Mouse (Mus musculus) midbrain, embryonic 13.5 days (tissue): ENCODE results near the gene Borcs7. TPM values are rescaled to one million over a fixed set of nuclear protein-coding genes. Genes with fewer than 3 reads are reported as not detected.

ENCODE experiments used
- ATAC-seq: fragments of 200-750 bp; cut with Nextera tagmentation; 2 replicates; pipeline ENCODE4 v1.8.0; 2017; ENCODE audit warnings: mild to moderate bottlenecking, moderate TSS enrichment, moderate library complexity
- H3K27ac ChIP-seq: fragments of 300-500 bp; sonication (generic); 2 replicates; pipeline ENCODE4 v1.5.1; 2015; ENCODE audit warnings: inconsistent platforms, mild to moderate bottlenecking, moderate library complexity
- H3K27me3 ChIP-seq: fragments of 300-500 bp; sonication (generic); 2 replicates; pipeline ENCODE4 v1.6.1; 2015; ENCODE audit warnings: mild to moderate bottlenecking, inconsistent platforms
- H3K36me3 ChIP-seq: fragments of 300-500 bp; sonication (generic); 2 replicates; pipeline ENCODE4 v1.6.1; 2015; ENCODE audit warnings: mild to moderate bottlenecking, inconsistent platforms
- H3K4me1 ChIP-seq: fragments of 300-500 bp; sonication (generic); replicated peaks from 2 replicates; pipeline ENCODE4 v1.6.1; 2015; ENCODE audit warnings: inconsistent platforms
- H3K4me2 ChIP-seq: fragments of 300-500 bp; sonication (generic); replicated peaks from 2 replicates; pipeline ENCODE4 v1.6.1; 2015; ENCODE audit warnings: moderate library complexity, mild to moderate bottlenecking, inconsistent platforms
- H3K4me3 ChIP-seq: fragments of 300-500 bp; sonication (generic); replicated peaks from 2 replicates; pipeline ENCODE4 v1.5.1; 2015; ENCODE audit warnings: mild to moderate bottlenecking, inconsistent platforms
- H3K9ac ChIP-seq: fragments of 300-500 bp; sonication (generic); replicated peaks from 2 replicates; pipeline ENCODE4 v1.6.1; 2015; ENCODE audit warnings: mild to moderate bottlenecking, inconsistent platforms
- H3K9me3 ChIP-seq: fragments of 300-500 bp; sonication (generic); 2 replicates; pipeline ENCODE4 v1.6.1; 2016; ENCODE audit warnings: mild to moderate bottlenecking, inconsistent platforms
- WGBS: fragments of 180-500 bp; shearing (Covaris S2); methylation state at CpG from one replicate; pipeline ENCODE4 v1.1.7; 2015; 5-methylcytosine and 5-hydroxymethylcytosine counted together
- polyA plus RNA-seq: library from polyadenylated mRNA; unstranded; fragments of >200 nt; fragmentation: Nextera tagmentation; extraction: Ambion mirVana; gene quantifications from 2 replicates; pipeline ENCODE4 v1.2.1, GENCODE M21; 2015

The Borcs7 gene
- polyA plus RNA-seq, 1 experiment from 2014 or later, result 20.1 TPM

GRCm38 (mm10) chr19:46653188-46653587 lies 36.5 kb upstream of the Borcs7 start:
- no peaks in the 10 kb centered on the region for H3K4me1 ChIP-seq
- no peak overlapping the region for H3K4me2 ChIP-seq
- no peak overlapping the region for H3K9ac ChIP-seq
- no peaks in the 10 kb centered on the region for H3K9me3 ChIP-seq
- no peak overlapping the region for H3K4me3 ChIP-seq
- ATAC-seq, result no peak
- 87% methylated on average over 5 of the region's 5 CpGs for WGBS
- no peak overlapping the region for H3K27ac ChIP-seq
- peaks cover 70% of the 10 kb centered on the region for H3K36me3 ChIP-seq
- no peaks in the 10 kb centered on the region for H3K27me3 ChIP-seq

DNA sequence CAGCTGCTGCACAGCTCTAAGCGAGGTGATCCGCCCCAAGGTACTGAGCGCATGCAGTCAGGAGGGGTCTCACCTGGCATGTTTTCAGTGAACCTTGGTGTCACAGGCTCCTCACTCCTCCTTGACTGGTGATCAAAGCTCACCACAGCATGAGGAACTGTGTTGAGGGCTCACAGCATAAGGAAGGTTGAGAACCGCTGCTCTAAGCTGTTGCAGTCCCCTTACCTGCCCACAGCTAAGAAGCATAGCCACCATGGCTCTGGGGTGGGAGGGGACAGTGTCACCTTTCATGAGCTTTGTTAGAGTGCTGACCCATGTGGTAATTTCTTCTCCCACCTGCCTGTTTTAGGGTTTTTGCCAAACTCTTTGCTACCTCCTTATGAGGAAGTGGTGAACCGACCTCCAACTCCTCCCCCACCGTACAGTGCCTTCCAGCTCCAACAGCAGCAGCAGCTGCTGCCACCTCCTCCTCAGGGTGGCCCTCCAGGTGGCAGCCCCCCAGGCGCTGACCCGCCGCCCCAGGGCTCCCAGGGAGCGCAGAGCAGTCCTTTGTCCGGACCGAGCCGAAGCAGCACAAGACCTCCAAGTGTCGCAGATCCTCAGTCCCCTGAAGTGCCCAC lies 36.0 kb upstream of the Borcs7 start:
- Histone ChIP-seq H3K36me3 (peaks cover 66% of the 10 kb centered on the region), H3K27ac (no peak overlapping the region), H3K4me2 (no peak overlapping the region), H3K27me3 (no peaks in the 10 kb centered on the region), H3K9me3 (no peaks in the 10 kb centered on the region), H3K9ac (no peak overlapping the region), H3K4me3 (no peak overlapping the region), H3K4me1 (no peaks in the 10 kb centered on the region)
- no peak for ATAC-seq
- WGBS, result 94% methylated on average over 14 of the region's 14 CpGs

- H3K9me3 ChIP-seq, result no peaks in the 10 kb centered on the region
- H3K4me1 ChIP-seq, result no peaks in the 10 kb centered on the region
- no peak for ATAC-seq
- H3K4me2 ChIP-seq, result no peak overlapping the region
- H3K9ac ChIP-seq, result no peak overlapping the region
- peaks cover 59% of the 10 kb centered on the region for H3K36me3 ChIP-seq
- H3K4me3 ChIP-seq, result no peak overlapping the region
- no peak overlapping the region for H3K27ac ChIP-seq
- H3K27me3 ChIP-seq, result no peaks in the 10 kb centered on the region
- whole genome bisulfite sequencing, result 94% methylated on average over 10 of the region's 10 CpGs
These were observed 34.1 kb upstream of the Borcs7 start for GRCm38 (mm10) chr19:46655626-46656025.

- Histone ChIP-seq H3K4me3 (no peak overlapping the region), H3K4me2 (no peak overlapping the region), H3K9me3 (no peaks in the 10 kb centered on the region), H3K27me3 (no peaks in the 10 kb centered on the region), H3K4me1 (no peaks in the 10 kb centered on the region), H3K9ac (no peak overlapping the region), H3K36me3 (peaks cover 59% of the 10 kb centered on the region), H3K27ac (no peak overlapping the region)
- no peak for ATAC-seq
- 95% methylated on average over 21 of the region's 21 CpGs for WGBS
These were observed 33.4 kb upstream of the Borcs7 start for GRCm38 (mm10) chr19:46656151-46656840.

DNA sequence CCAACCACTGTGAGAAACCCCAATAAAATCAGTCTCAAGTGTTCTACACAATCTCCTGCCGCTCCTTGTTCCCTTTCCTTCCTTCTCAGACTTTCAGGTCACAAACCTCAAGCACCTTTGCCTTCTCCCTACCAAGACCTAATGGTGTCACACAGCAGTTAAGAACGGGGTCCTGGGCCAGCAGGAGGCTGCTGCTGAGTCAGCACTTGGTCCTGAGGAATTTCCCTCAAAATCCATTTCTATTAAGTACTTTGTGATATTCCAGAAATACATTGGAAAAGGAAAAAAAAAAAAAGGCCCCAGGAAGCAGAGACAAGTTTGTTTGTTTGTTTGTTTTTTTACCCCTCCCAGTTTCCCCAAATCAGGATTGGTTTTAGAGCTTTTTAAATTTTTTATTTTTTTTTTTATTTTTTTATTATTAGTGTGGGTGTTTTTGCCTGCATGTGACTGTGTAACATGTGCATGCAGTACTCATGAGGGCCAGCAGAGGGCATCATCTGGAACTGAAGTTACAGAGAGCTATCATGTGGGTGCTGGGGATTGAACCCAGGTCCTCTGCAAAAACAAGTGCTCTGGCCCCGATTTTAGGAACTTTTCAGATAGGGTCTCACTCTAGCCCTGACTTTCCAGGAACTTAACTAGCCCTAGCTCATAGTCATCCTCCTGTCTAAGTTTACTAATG lies 32.2 kb upstream of the Borcs7 start:
- no peaks in the 10 kb centered on the region for H3K9me3 ChIP-seq
- H3K4me1 ChIP-seq, result no peaks in the 10 kb centered on the region
- H3K36me3 ChIP-seq, result peaks cover 52% of the 10 kb centered on the region
- WGBS, result 93% methylated on average over 3 of the region's 3 CpGs
- no peak overlapping the region for H3K9ac ChIP-seq
- no peak overlapping the region for H3K4me3 ChIP-seq
- H3K27ac ChIP-seq, result no peak overlapping the region
- no peaks in the 10 kb centered on the region for H3K27me3 ChIP-seq
- no peak for ATAC-seq
- H3K4me2 ChIP-seq, result no peak overlapping the region

GRCm38 (mm10) chr19:46658348-46658747 lies 31.4 kb upstream of the Borcs7 start:
- Histone ChIP-seq H3K9me3 (no peaks in the 10 kb centered on the region), H3K27me3 (no peaks in the 10 kb centered on the region), H3K36me3 (peaks cover 46% of the 10 kb centered on the region), H3K9ac (no peak overlapping the region), H3K4me3 (no peak overlapping the region), H3K4me2 (no peak overlapping the region), H3K27ac (no peak overlapping the region), H3K4me1 (no peaks in the 10 kb centered on the region)
- 96% methylated on average over 7 of the region's 7 CpGs for WGBS
- no peak for ATAC-seq

- Histone ChIP-seq H3K4me3 (no peak overlapping the region), H3K27ac (no peak overlapping the region), H3K4me1 (no peaks in the 10 kb centered on the region), H3K9ac (no peak overlapping the region), H3K9me3 (no peaks in the 10 kb centered on the region), H3K36me3 (peaks cover 41% of the 10 kb centered on the region), H3K27me3 (no peaks in the 10 kb centered on the region), H3K4me2 (no peak overlapping the region)
- 93% methylated on average over 9 of the region's 9 CpGs for WGBS
- ATAC-seq, result no peak
These were observed 30.9 kb upstream of the Borcs7 start for GRCm38 (mm10) chr19:46658851-46659250.

- H3K9ac ChIP-seq, result no peak overlapping the region
- H3K36me3 ChIP-seq, result peaks cover 14% of the 10 kb centered on the region
- ATAC-seq, result no peak
- no peak overlapping the region for H3K27ac ChIP-seq
- WGBS, result 74% methylated on average over 4 of the region's 4 CpGs
- H3K9me3 ChIP-seq, result no peaks in the 10 kb centered on the region
- H3K4me2 ChIP-seq, result no peak overlapping the region
- no peaks in the 10 kb centered on the region for H3K27me3 ChIP-seq
- no peak overlapping the region for H3K4me3 ChIP-seq
- H3K4me1 ChIP-seq, result peaks cover 7% of the 10 kb centered on the region
These were observed 28.2 kb upstream of the Borcs7 start for GRCm38 (mm10) chr19:46661511-46661910.

- ATAC-seq, result no peak
- Histone ChIP-seq H3K27me3 (no peaks in the 10 kb centered on the region), H3K27ac (no peak overlapping the region), H3K4me3 (no peak overlapping the region), H3K4me2 (no peak overlapping the region), H3K4me1 (peaks cover 7% of the 10 kb centered on the region), H3K9me3 (no peaks in the 10 kb centered on the region), H3K9ac (no peak overlapping the region), H3K36me3 (peaks cover 7% of the 10 kb centered on the region)
- WGBS, result 90% methylated on average over 8 of the region's 8 CpGs
These were observed 27.5 kb upstream of the Borcs7 start for GRCm38 (mm10) chr19:46662214-46662613.

- Histone ChIP-seq H3K27ac (no peak overlapping the region), H3K4me2 (no peak overlapping the region), H3K9me3 (no peaks in the 10 kb centered on the region), H3K36me3 (peaks cover 4% of the 10 kb centered on the region; the same call in 1 of the 2 replicates), H3K9ac (no peak overlapping the region), H3K27me3 (no peaks in the 10 kb centered on the region), H3K4me3 (no peak overlapping the region), H3K4me1 (peaks cover 7% of the 10 kb centered on the region)
- no peak for ATAC-seq
- WGBS, result 88% methylated on average over 6 of the region's 6 CpGs
These were observed 26.9 kb upstream of the Borcs7 start for GRCm38 (mm10) chr19:46662784-46663183.

DNA sequence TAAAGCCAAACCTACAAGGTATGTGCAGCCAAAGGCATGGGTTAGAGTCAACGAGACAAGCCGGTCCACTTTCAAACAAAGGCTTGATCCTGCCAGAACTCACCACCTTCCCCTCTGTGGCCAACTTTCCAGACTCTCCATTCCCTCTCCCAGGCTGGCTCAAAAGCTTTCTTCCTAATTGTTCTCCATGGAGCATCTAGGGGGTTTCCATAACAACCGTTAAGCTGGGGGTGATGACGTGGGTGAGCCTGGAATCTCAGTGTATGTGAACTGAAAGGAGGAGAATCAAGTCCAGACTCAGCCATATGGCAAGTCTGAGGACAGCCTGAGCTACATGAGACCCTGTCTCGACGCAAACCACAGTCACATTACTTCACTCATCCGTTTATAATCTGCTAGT lies 24.2 kb upstream of the Borcs7 start:
- Histone ChIP-seq H3K4me3 (no peak overlapping the region), H3K9me3 (no peaks in the 10 kb centered on the region), H3K36me3 (no peaks in the 10 kb centered on the region), H3K27ac (no peak overlapping the region), H3K4me2 (no peak overlapping the region), H3K27me3 (no peaks in the 10 kb centered on the region), H3K9ac (no peak overlapping the region), H3K4me1 (peaks cover 7% of the 10 kb centered on the region)
- ATAC-seq, result no peak
- 41% methylated on average over 7 of the region's 7 CpGs for WGBS

DNA sequence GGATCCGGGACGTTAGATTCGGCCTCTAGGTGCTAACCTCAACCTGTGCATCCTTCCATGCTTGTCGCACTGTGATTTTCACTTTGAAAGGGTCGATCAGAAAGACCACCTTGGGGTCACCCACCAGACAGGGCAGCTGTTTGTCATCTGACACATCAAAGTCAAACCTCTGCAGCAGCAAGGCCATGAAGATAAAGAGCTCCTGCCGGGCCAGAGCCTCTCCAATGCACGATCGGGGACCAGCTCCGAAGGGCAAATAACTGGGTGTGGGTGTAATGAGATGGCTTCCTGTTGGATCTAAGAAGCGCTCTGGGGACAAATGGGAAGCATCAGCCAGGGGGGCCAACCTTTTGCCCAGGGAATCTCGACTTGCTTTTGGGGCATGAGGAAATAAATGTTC lies 22.4 kb upstream of the Borcs7 start:
- Histone ChIP-seq H3K9me3 (no peaks in the 10 kb centered on the region), H3K36me3 (no peaks in the 10 kb centered on the region), H3K9ac (no peak overlapping the region), H3K4me1 (peaks cover 7% of the 10 kb centered on the region), H3K27ac (no peak overlapping the region), H3K27me3 (no peaks in the 10 kb centered on the region), H3K4me2 (no peak overlapping the region), H3K4me3 (no peak overlapping the region)
- ATAC-seq, result no peak
- 70% methylated on average over 11 of the region's 11 CpGs for WGBS
